Mouse (Mus musculus) G1E (cell line): ENCODE measurements at regions not wholly inside any gene's neighbourhood (a gene's known extent, or its start where the extent isn't known, plus 50 kb on each side); places are given as distances from the start of the nearest gene placed in this dataset.
"Not testable (repeated sequence)": the region's sequence is repeated elsewhere in the genome, so short reads cannot be mapped to it uniquely, and the experiment has no call there.

Experiments used
- ATAC-seq: 2 replicates; pipeline ENCODE4 v1.8.0; 2016; ENCODE audit warnings: mild to moderate bottlenecking; ENCODE audit not compliant: insufficient number of reproducible peaks, poor library complexity, low FRiP score, severe bottlenecking; ENCODE audit errors: extremely low read depth
- DNase-seq: peaks from one replicate; pipeline ENCODE4 v3.0.0; 2012; ENCODE audit warnings: low spot score
- H3K27me3 ChIP-seq: 2 replicates; pipeline ENCODE4 v1.6.1; 2012; ENCODE audit warnings: mild to moderate bottlenecking, low read length, inconsistent platforms; ENCODE audit not compliant: insufficient read depth
- H3K36me3 ChIP-seq: replicated peaks from 2 replicates; pipeline ENCODE3; 2012; ENCODE audit warnings: mild to moderate bottlenecking, inconsistent platforms
- H3K4me1 ChIP-seq: 2 replicates; pipeline ENCODE4 v1.6.1; 2012; ENCODE audit warnings: low read depth, low read length, inconsistent platforms, mixed read lengths; ENCODE audit not compliant: insufficient read depth
- H3K4me3 ChIP-seq: 2 replicates; pipeline ENCODE4 v1.5.1; 2012; ENCODE audit warnings: low read depth, mild to moderate bottlenecking, inconsistent platforms, low read length, moderate library complexity, mixed read lengths
- H3K9me3 ChIP-seq: replicated peaks from 2 replicates; pipeline ENCODE4 v1.6.1; 2012; ENCODE audit warnings: inconsistent platforms
- CTCF ChIP-seq: IDR thresholded peaks from 2 replicates; pipeline ENCODE4 v1.5.1; 2012; ENCODE audit warnings: low read depth, low read length, inconsistent platforms, mixed read lengths
- GATA1 ChIP-seq: IDR thresholded peaks from 2 replicates; pipeline ENCODE4 v1.6.1; 2012; ENCODE audit warnings: borderline replicate concordance, low read length, inconsistent platforms, mixed read lengths
- GATA2 ChIP-seq: IDR thresholded peaks from 2 replicates; pipeline ENCODE4 v1.6.1; 2012; ENCODE audit warnings: low read depth, low read length, inconsistent platforms, borderline replicate concordance
- POLR2AphosphoS5 ChIP-seq: IDR thresholded peaks from 2 replicates; pipeline ENCODE4 v1.6.1; 2012; ENCODE audit warnings: low read depth, low read length, inconsistent platforms; ENCODE audit not compliant: insufficient replicate concordance
- TAL1 ChIP-seq: conservative IDR thresholded peaks from 2 replicates; pipeline ENCODE4 v1.6.1; 2012; ENCODE audit warnings: low read depth, low read length, inconsistent platforms, mixed read lengths

- no peaks in the 10 kb centered on the region for H3K9me3 ChIP-seq
- H3K36me3 ChIP-seq = no peaks in the 10 kb centered on the region
- DNase-seq (no peak), ATAC-seq (no peak)
- no peaks in the 10 kb centered on the region for H3K27me3 ChIP-seq
- TF ChIP-seq TAL1 = no peak
- no peak for TF ChIP-seq CTCF
- TF ChIP-seq GATA1 = no peak
- TF ChIP-seq POLR2AphosphoS5 = no peak
- no peak for TF ChIP-seq GATA2
- no peak overlapping the region for H3K4me3 ChIP-seq
- H3K4me1 ChIP-seq = peaks cover 16% of the 10 kb centered on the region
Measured at GRCm38 (mm10) chr12:46636888-46637287, 181.8 kb downstream of the Nova1 start.

GRCm38 (mm10) chr12:46635125-46635772 is 183.5 kb downstream of the Nova1 start:
- ATAC-seq = peak; percentile 58
- H3K4me1 ChIP-seq = peaks cover 16% of the 10 kb centered on the region
- DNase-seq = peak; percentile 32

GRCm38 (mm10) chr12:46634771-46635124 is 184.0 kb downstream of the Nova1 start:
- DNase-seq (no peak), ATAC-seq (no peak)
- H3K9me3 ChIP-seq = no peaks in the 10 kb centered on the region
- H3K4me1 ChIP-seq = peaks cover 16% of the 10 kb centered on the region
- no peak overlapping the region for H3K4me3 ChIP-seq
- no peak for TF ChIP-seq CTCF
- no peaks in the 10 kb centered on the region for H3K27me3 ChIP-seq
- H3K36me3 ChIP-seq = no peaks in the 10 kb centered on the region

More at GRCm38 (mm10) chr12:46635125-46635772, 183.5 kb downstream of the Nova1 start:
- H3K27me3 ChIP-seq = no peaks in the 10 kb centered on the region
- no peaks in the 10 kb centered on the region for H3K36me3 ChIP-seq
- no peak overlapping the region for H3K4me3 ChIP-seq
- TF ChIP-seq POLR2AphosphoS5 = no peak
- no peak for TF ChIP-seq GATA1
- TF ChIP-seq GATA2 = no peak
- TF ChIP-seq CTCF = no peak
- no peak for TF ChIP-seq TAL1
- no peaks in the 10 kb centered on the region for H3K9me3 ChIP-seq

GRCm38 (mm10) chr12:46632384-46632783 is 186.3 kb downstream of the Nova1 start:
- not testable (repeated sequence) for H3K36me3 ChIP-seq, H3K9me3 ChIP-seq, DNase-seq, H3K27me3 ChIP-seq, H3K4me3 ChIP-seq, ATAC-seq
- H3K4me1 ChIP-seq = peaks cover 16% of the 10 kb centered on the region

GRCm38 (mm10) chr12:46627320-46627719 is 191.4 kb downstream of the Nova1 start:
- no peak for ATAC-seq
- H3K27me3 ChIP-seq = peaks cover 5% of the 10 kb centered on the region; the same call in 1 of the 2 replicates
- no peak overlapping the region for H3K4me3 ChIP-seq
- no peak for DNase-seq
- H3K36me3 ChIP-seq = no peaks in the 10 kb centered on the region
- H3K4me1 ChIP-seq = no peaks in the 10 kb centered on the region
- no peak for TF ChIP-seq GATA2
- no peak for TF ChIP-seq CTCF
- no peak for TF ChIP-seq POLR2AphosphoS5
- no peak for TF ChIP-seq GATA1
- no peak for TF ChIP-seq TAL1
- no peaks in the 10 kb centered on the region for H3K9me3 ChIP-seq

GRCm38 (mm10) chr12:46611439-46611838 is 207.3 kb downstream of the Nova1 start:
- H3K4me3 ChIP-seq = no peak overlapping the region

GRCm38 (mm10) chr12:46609580-46610311 is 209.0 kb downstream of the Nova1 start:
- peaks cover 47% of the 10 kb centered on the region for H3K4me1 ChIP-seq
- H3K36me3 ChIP-seq = no peaks in the 10 kb centered on the region
- DNase-seq = peak; percentile 92
- no peak for TF ChIP-seq CTCF
- peak; percentile 98 for TF ChIP-seq TAL1
- peak overlapping the region; percentile 62; the same call in 1 of the 2 replicates for H3K4me3 ChIP-seq
- no peaks in the 10 kb centered on the region for H3K9me3 ChIP-seq
- ATAC-seq = peak; percentile 91
- H3K27me3 ChIP-seq = no peaks in the 10 kb centered on the region

More at GRCm38 (mm10) chr12:46611439-46611838, 207.3 kb downstream of the Nova1 start:
- DNase-seq (peak; percentile 15), ATAC-seq (peak; percentile 56)
- H3K9me3 ChIP-seq = no peaks in the 10 kb centered on the region
- no peaks in the 10 kb centered on the region for H3K36me3 ChIP-seq
- peaks cover 47% of the 10 kb centered on the region for H3K4me1 ChIP-seq
- no peaks in the 10 kb centered on the region for H3K27me3 ChIP-seq
- TF ChIP-seq POLR2AphosphoS5 (no peak), CTCF (no peak), GATA1 (no peak), GATA2 (no peak), TAL1 (peak; percentile 83)
